Mouse (Mus musculus): Measurements from ENCODE around the gene Lrtm1. TPM values are rescaled to one million over a fixed set of nuclear protein-coding genes. Genes with fewer than 3 reads are reported as not detected.

The Lrtm1 gene
- polyA plus RNA-seq, 1 experiment: not detected

DNA sequence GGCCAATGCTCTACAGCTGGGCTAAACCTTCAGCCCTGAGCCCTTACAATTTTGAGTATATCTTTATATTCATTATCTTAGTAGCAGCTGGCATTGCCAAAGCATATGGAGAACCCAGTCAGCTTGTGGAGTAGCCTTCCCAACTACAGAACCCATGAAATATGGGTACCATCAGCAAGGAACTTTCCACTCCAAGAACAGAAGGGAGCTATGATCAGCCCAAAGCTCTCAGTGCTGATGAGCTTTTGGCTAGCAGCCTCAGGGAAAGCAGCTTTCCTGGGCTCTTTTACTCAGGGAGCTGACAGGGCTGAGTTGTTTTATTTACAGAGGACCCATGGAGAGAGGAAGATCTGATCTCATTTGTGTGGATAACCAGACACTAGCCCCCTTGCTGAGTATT lies 42.7 kb downstream of the Lrtm1 start:
- TF ChIP-seq POLR2A (IDR thresholded peaks at IDR 0.05; ENCODE audit: extremely low read depth, insufficient read depth, low read length) (no peak), CTCF (IDR thresholded peaks at IDR 0.05; ENCODE audit: extremely low read depth, insufficient read depth, low read length) (no peak)
- no peak overlapping the region for H3K27ac ChIP-seq (ENCODE audit: insufficient read depth, low read length)

DNA sequence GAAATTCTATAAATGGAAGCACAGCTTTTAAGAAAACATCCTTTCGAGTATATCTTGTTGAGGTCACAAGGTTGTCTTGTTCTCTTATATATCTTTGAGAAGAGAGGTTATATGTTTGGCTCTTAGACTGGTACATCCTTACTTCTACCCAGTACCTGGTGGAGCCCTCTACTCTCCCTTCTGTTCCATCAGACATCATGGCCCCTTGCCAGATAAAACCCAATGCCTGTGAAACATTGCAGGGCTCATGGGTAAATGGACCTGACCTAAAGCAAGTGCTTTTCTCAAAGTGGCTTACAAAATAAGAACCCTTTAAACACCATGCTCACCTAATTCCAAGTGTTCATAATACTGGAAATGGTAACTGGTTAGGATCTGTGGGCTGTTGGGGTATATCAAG lies 43.5 kb downstream of the Lrtm1 start:
- no peak for TF ChIP-seq POLR2A (IDR thresholded peaks at IDR 0.05; ENCODE audit: extremely low read depth, insufficient read depth, low read length)
- TF ChIP-seq CTCF (IDR thresholded peaks at IDR 0.05; ENCODE audit: extremely low read depth, insufficient read depth, low read length): no peak
- H3K4me1 ChIP-seq (ENCODE audit: control insufficient read depth, insufficient read depth, low read length): peaks cover 2% of the 10 kb centered on the region; the same call in 1 of the 2 replicates
- no peak overlapping the region for H3K27ac ChIP-seq (ENCODE audit: insufficient read depth, low read length)
- no peak overlapping the region for H3K4me3 ChIP-seq (ENCODE audit: insufficient read depth, low read length)

More for the DNA sequence above, 42.7 kb downstream of the Lrtm1 start:
- Histone ChIP-seq H3K4me1 (ENCODE audit: control insufficient read depth, insufficient read depth, low read length) (peaks cover 2% of the 10 kb centered on the region; the same call in 1 of the 2 replicates), H3K4me3 (ENCODE audit: insufficient read depth, low read length) (no peak overlapping the region)

DNA sequence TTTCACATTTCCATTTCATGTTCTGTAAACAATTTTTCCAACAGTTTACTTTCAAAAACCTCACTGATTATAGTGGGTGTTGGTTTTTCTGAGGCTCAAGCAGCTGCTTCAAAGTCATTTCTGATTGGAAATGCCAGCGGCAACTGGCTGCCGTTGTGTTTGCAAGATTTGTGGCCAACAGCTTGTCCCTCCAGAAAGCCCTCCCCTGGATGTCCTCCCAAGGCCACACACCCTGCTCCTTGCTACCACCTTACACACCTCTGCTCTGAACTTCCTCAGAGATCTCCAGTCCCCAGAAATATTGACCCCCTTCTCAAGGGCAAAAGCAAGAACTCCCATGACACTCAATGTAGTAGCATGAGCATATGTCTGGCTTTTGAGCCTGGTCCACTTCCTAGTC lies 44.7 kb downstream of the Lrtm1 start:
- TF ChIP-seq CTCF (IDR thresholded peaks at IDR 0.05; ENCODE audit: extremely low read depth, insufficient read depth, low read length) (no peak), POLR2A (IDR thresholded peaks at IDR 0.05; ENCODE audit: extremely low read depth, insufficient read depth, low read length) (no peak)
- Histone ChIP-seq H3K4me1 (ENCODE audit: control insufficient read depth, insufficient read depth, low read length) (peaks cover 2% of the 10 kb centered on the region; the same call in 1 of the 2 replicates), H3K4me3 (ENCODE audit: insufficient read depth, low read length) (no peak overlapping the region), H3K27ac (ENCODE audit: insufficient read depth, low read length) (no peak overlapping the region)

DNA sequence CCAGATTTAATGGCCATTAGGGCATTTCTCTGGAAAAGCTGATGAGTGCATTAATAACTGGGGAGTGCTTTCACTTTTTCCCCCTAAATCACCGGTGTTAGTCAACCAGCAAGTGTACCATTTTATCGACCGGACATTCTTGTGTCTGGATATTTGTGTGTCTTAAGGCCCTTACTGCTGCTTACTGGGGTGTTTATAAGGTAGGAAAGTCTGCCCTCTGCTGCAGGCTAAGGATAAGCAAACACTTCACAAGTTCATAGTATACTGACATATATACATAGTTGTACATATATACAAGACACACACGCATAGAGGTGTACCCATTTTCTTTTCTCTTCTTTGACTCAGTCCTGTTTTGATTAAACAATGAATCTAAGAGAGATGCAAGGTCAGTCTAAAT lies 55.7 kb downstream of the Lrtm1 start:
- H3K27ac ChIP-seq (ENCODE audit: insufficient read depth, low read length): no peak overlapping the region
- no peak overlapping the region for H3K4me3 ChIP-seq (ENCODE audit: insufficient read depth, low read length)
- TF ChIP-seq CTCF (IDR thresholded peaks at IDR 0.05; ENCODE audit: extremely low read depth, insufficient read depth, low read length): peak; percentile 23; the same call in 1 of the 2 replicates
- TF ChIP-seq POLR2A (IDR thresholded peaks at IDR 0.05; ENCODE audit: extremely low read depth, insufficient read depth, low read length): no peak
- no peaks in the 10 kb centered on the region for H3K4me1 ChIP-seq (ENCODE audit: control insufficient read depth, insufficient read depth, low read length)

DNA sequence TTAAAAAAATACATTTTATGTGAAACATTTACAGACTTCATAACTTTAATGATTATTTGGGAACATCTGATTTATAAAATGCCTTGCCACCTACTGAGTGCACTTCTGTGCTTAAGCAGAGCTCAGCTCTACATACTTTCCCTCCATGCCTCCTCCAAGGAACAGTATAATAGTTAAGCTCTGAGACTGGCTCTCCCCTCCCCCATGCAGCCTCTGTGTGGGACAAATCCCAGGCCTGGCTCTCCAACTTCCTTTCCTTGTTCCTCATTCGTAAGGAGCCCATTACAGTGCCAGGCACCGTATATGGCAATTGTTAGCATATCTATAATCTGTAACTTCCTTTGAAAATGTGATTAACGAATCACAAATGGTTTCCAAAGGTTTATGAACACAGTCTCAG lies 59.4 kb downstream of the Lrtm1 start:
- H3K4me3 ChIP-seq (ENCODE audit: insufficient read depth, low read length): no peak overlapping the region
- H3K27ac ChIP-seq (ENCODE audit: insufficient read depth, low read length): no peak overlapping the region
- no peaks in the 10 kb centered on the region for H3K4me1 ChIP-seq (ENCODE audit: control insufficient read depth, insufficient read depth, low read length)
- no peak for TF ChIP-seq CTCF (IDR thresholded peaks at IDR 0.05; ENCODE audit: extremely low read depth, insufficient read depth, low read length)
- no peak for TF ChIP-seq POLR2A (IDR thresholded peaks at IDR 0.05; ENCODE audit: extremely low read depth, insufficient read depth, low read length)

DNA sequence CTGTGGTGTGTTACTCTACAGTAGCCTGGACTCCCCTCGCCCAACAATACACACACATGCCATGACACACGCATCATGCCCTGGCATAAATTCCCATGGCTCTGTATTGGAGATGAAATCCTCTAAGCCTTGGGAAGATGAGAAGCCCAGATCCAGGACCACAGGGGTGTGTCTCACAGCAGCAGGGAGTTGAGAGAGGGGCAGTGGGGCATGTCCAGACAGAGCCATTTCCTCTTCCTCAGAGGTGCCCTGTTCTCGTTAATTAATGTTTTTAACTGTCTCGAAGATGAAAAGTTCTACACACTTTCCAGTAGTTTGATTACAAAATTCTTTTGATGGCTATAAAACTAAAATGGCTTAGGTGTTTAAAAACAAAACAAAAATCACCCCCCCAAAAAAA lies 62.2 kb downstream of the Lrtm1 start:
- TF ChIP-seq CTCF (IDR thresholded peaks at IDR 0.05; ENCODE audit: extremely low read depth, insufficient read depth, low read length) (no peak), POLR2A (IDR thresholded peaks at IDR 0.05; ENCODE audit: extremely low read depth, insufficient read depth, low read length) (no peak)
- Histone ChIP-seq H3K4me3 (ENCODE audit: insufficient read depth, low read length) (no peak overlapping the region), H3K27ac (ENCODE audit: insufficient read depth, low read length) (no peak overlapping the region), H3K4me1 (ENCODE audit: control insufficient read depth, insufficient read depth, low read length) (no peaks in the 10 kb centered on the region)

DNA sequence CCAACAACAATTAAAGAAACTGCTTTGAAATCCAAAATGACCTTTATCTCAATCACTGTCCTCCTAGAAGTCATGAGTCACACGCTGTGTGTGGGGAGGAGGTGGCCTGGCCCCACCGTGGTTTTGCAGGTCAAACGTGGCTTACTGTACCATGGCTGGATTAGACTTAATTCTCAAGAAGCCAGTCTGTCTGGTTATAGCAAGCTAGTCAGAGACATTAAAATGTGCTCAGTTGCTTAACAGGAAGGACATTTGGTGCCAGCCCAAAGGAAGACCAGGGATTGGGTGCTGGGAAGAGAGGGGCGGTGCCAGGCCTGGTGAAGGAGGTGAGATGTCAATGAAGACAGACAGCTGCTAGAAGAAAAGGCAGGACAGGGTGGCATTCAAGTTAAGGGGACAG lies 62.6 kb downstream of the Lrtm1 start:
- Histone ChIP-seq H3K4me1 (ENCODE audit: control insufficient read depth, insufficient read depth, low read length) (no peaks in the 10 kb centered on the region), H3K4me3 (ENCODE audit: insufficient read depth, low read length) (no peak overlapping the region), H3K27ac (ENCODE audit: insufficient read depth, low read length) (no peak overlapping the region)
- TF ChIP-seq POLR2A (IDR thresholded peaks at IDR 0.05; ENCODE audit: extremely low read depth, insufficient read depth, low read length): no peak
- TF ChIP-seq CTCF (IDR thresholded peaks at IDR 0.05; ENCODE audit: extremely low read depth, insufficient read depth, low read length): no peak

DNA sequence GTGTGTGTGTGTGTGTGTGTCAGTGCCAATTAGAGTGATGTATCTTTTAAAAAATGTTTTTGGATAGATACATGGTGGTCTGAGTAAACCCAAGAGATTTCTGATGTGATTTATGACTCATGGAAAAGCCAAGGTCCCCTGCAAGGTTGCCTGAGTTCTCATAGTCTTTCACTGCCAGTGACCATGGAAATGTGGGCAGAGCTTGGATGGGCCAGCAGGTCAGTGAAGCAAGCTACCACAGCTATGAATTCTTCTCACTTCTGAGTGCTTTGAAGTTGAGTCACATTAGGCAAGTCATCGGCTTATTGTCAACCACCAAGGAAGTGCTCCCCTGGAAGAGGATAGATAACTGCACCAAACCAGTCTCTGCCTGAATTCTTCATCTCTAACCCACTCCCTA lies 64.2 kb downstream of the Lrtm1 start:
- H3K4me1 ChIP-seq (ENCODE audit: control insufficient read depth, insufficient read depth, low read length): no peaks in the 10 kb centered on the region
- TF ChIP-seq POLR2A (IDR thresholded peaks at IDR 0.05; ENCODE audit: extremely low read depth, insufficient read depth, low read length): no peak
- no peak for TF ChIP-seq CTCF (IDR thresholded peaks at IDR 0.05; ENCODE audit: extremely low read depth, insufficient read depth, low read length)
- no peak overlapping the region for H3K27ac ChIP-seq (ENCODE audit: insufficient read depth, low read length)
- H3K4me3 ChIP-seq (ENCODE audit: insufficient read depth, low read length): no peak overlapping the region

All from cortical plate, adult 2 months (tissue).